Comparison of ENCODE assay signal across 8 mouse cellular contexts in the genomic region with DNA sequence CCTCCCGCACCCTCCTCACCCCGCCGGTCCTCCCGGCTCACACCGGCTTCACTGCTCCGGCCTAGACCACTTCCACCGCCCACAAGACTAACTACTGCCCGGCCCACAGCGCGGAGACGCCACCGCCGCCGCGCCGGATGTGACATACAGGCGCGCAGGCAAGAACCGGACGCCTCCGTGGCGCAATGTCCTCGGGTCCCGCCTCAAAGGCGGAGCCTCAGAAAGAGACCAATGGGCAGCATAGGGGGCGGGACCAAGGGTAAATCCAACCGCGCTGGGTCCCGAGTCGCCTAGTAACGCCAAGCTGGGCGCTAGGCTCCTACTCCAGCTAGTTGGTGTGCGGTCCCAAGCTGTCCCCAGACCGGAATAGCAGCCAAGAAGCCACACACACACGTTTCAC. TPM values are rescaled to one million over a fixed set of nuclear protein-coding genes. Genes with fewer than 3 reads are reported as not detected.
DNase-seq lines count a peak whose midpoint lies in the region; ATAC-seq and TF ChIP-seq lines count a peak whose summit lies in the region.

A gene (minus strand): TSS at position 148 of the 400 bp plus-strand sequence.

- H3K4me3 ChIP-seq in hindbrain, embryonic 10.5 days, result peak within 1 kb of the TSS; percentile 95
- H3K4me3 ChIP-seq in lung, postnatal 0 days (ENCODE audit: low read depth, low read length), result peak within 1 kb of the TSS; percentile 71

- ATAC-seq in frontal cortex, adult (ENCODE audit: low TSS enrichment), result peak; percentile 95
- peak; percentile 97 for ATAC-seq in lung, postnatal 0 days

- H3K27me3 ChIP-seq in hindbrain, embryonic 10.5 days (ENCODE audit: insufficient read depth, poor library complexity, severe bottlenecking), result peaks cover 10% of the 10 kb centered on the region; the same call in 1 of the 2 replicates
- no peaks in the 10 kb centered on the region for H3K27me3 ChIP-seq in lung, postnatal 0 days (replicated peaks; ENCODE audit: insufficient read depth, low read length)

- H3K9ac ChIP-seq in lung, postnatal 0 days (replicated peaks; ENCODE audit: low read depth), result peak within 1 kb of the TSS; percentile 52

- WGBS in hindbrain, embryonic 10.5 days, result under 1% methylated on average over 35 of the region's 35 CpGs
- 3% methylated on average over 35 of the region's 35 CpGs for WGBS in lung, postnatal 0 days

- H3K4me2 ChIP-seq in lung, postnatal 0 days (replicated peaks; ENCODE audit: low read depth, low read length), result peak within 1 kb of the TSS; percentile 83

- peak within 1 kb of the TSS; percentile 92 for H3K27ac ChIP-seq in hindbrain, embryonic 10.5 days
- peak within 1 kb of the TSS; percentile 84 for H3K27ac ChIP-seq in lung, postnatal 0 days (ENCODE audit: low read length)

- no peak for TF ChIP-seq EP300 in lung, postnatal 0 days (IDR thresholded peaks at IDR 0.05)

- H3K4me1 ChIP-seq in hindbrain, embryonic 10.5 days (replicated peaks), result peaks cover 88% of the 10 kb centered on the region
- H3K4me1 ChIP-seq in lung, postnatal 0 days (ENCODE audit: insufficient read depth, low read depth, low read length), result peaks cover 20% of the 10 kb centered on the region; the same call in 1 of the 2 replicates

- no peaks in the 10 kb centered on the region for H3K9me3 ChIP-seq in hindbrain, embryonic 10.5 days
- H3K9me3 ChIP-seq in lung, postnatal 0 days (ENCODE audit: low read length), result no peaks in the 10 kb centered on the region

- DNase-seq in MN1 (ENCODE audit: low spot score), result peak; percentile 98
- DNase-seq in cerebellum, adult 9-10 months, result peak; percentile 96
- peak; percentile 96 for DNase-seq in hindbrain, embryonic 10.5 days (ENCODE audit: low spot score)
- peak; percentile 98 for DNase-seq in layer of hippocampus, adult 9-11 months
- DNase-seq in lung, postnatal 0 days (ENCODE audit: low spot score), result peak; percentile 99
- DNase-seq in ovary, postnatal 14 days (ENCODE audit: low spot score), result peak; percentile 89
- DNase-seq in thymus, postnatal 14 days, result peak; percentile 96

- peaks cover 36% of the 10 kb centered on the region for H3K36me3 ChIP-seq in hindbrain, embryonic 10.5 days
- H3K36me3 ChIP-seq in lung, postnatal 0 days (ENCODE audit: insufficient read depth, low read length), result peaks cover 6% of the 10 kb centered on the region

- no peak; the same call in 1 of the 2 replicates for TF ChIP-seq CTCF in lung, postnatal 0 days (IDR thresholded peaks at IDR 0.05)

RNA-seq across cellular contexts. Expression of the gene that starts here (rescaled TPM):
- polyA plus RNA-seq in hindbrain, embryonic 10.5 days (2016; fragmentation: Nextera tagmentation; extraction: Ambion mirVana), result 23.3 and 25.9 TPM in 2 replicates
- 13.2 and 13.7 TPM in 2 replicates for polyA plus RNA-seq in lung, postnatal 0 days (2015; fragmentation: Nextera tagmentation; extraction: Ambion mirVana)

Comparison
In these comparisons a context has a peak if more than half of its experiments do, and no peak if none do; other contexts are left out.
1. Peak in every context shown above with its lines: DNase-seq, ATAC-seq, H3K4me3 ChIP-seq and H3K27ac ChIP-seq.